Mouse (Mus musculus): ENCODE results near the gene Adam21. TPM values are rescaled to one million over a fixed set of nuclear protein-coding genes. Genes with fewer than 3 reads are reported as not detected.
"Not testable (repeated sequence)": the region's sequence is repeated elsewhere in the genome, so short reads cannot be mapped to it uniquely, and the experiment has no call there.

Adam21 gene
- polyA plus RNA-seq, 1 experiment from 2014 or later: 0.29 TPM

DNA sequence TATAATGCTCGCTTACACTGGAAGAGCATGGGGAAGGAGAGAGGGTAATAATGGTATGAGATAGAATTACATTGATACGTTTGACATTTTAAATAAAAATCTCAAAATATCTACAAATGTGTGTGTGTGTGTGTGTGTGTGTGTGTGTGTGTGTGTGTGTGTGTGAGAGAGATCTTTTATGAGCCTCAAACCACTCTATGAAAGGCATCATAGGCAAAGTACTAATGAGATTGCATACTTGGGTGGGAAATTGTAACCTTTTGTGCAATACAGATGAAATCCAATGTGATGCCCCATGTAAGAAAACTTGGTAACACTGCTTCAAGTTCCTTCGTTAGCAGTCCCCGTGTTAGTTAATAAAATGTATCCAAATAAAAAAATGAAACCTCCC is 35.2 kb downstream of the Adam21 start:
- 37% methylated on average over 4 of the region's 4 CpGs for WGBS
- Histone ChIP-seq H3K4me2 (replicated peaks) (peak overlapping the region; percentile 57), H3K9ac (peak overlapping the region; percentile 60), H3K36me3 (no peaks in the 10 kb centered on the region), H3K9me3 (no peaks in the 10 kb centered on the region), H3K4me1 (peaks cover 9% of the 10 kb centered on the region), H3K4me3 (peak overlapping the region; percentile 85), H3K27me3 (no peaks in the 10 kb centered on the region), H3K27ac (peak overlapping the region; percentile 67; the same call in 1 of the 2 replicates)
- no peak for ATAC-seq (ENCODE audit: insufficient number of reproducible peaks, insufficient read depth, low FRiP score, low TSS enrichment)

GRCm38 (mm10) chr12:81532316-81533028 is 35.8 kb downstream of the Adam21 start, which contains the start of the genes Gm20498 and Synj2bp:
TSS of gene Gm20498 (minus strand) at chr12:81532905.
TSS of gene Synj2bp (minus strand) at chr12:81532911.
- no peaks in the 10 kb centered on the region for H3K9me3 ChIP-seq
- peak; percentile 91 for ATAC-seq (ENCODE audit: insufficient number of reproducible peaks, insufficient read depth, low FRiP score, low TSS enrichment)
- WGBS: under 1% methylated on average over 46 of the region's 46 CpGs
- H3K4me3 ChIP-seq: peak within 1 kb of the TSS; percentile 85
- peak within 1 kb of the TSS; percentile 60 for H3K9ac ChIP-seq
- peaks cover 9% of the 10 kb centered on the region for H3K4me1 ChIP-seq
- H3K27me3 ChIP-seq: no peaks in the 10 kb centered on the region
- H3K4me2 ChIP-seq (replicated peaks): peak within 1 kb of the TSS; percentile 57
- peak within 1 kb of the TSS; percentile 67 for H3K27ac ChIP-seq
- no peaks in the 10 kb centered on the region for H3K36me3 ChIP-seq

DNA sequence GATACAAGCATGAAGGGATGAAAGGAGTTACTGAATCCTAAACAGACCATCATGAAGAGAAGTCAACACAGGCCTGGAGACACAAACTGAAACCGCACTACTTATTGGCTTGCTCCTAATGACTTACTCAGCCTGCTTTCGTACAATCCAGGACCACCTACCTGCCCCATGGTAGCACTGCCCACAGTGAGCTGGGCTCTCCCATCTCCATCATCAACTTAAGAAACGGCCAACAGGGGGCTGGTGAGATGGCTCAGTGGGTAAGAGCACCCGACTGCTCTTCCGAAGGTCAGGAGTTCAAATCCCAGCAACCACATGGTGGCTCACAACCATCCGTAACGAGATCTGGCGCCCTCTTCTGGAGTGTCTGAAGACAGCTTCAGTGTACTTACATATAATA is 37.7 kb downstream of the Adam21 start:
- ATAC-seq (ENCODE audit: insufficient number of reproducible peaks, insufficient read depth, low FRiP score, low TSS enrichment); H3K9me3 ChIP-seq; H3K4me3 ChIP-seq; H3K27ac ChIP-seq; H3K36me3 ChIP-seq; H3K4me1 ChIP-seq; H3K4me2 ChIP-seq (replicated peaks); H3K9ac ChIP-seq; H3K27me3 ChIP-seq: not testable (repeated sequence)
- 76% methylated on average over 7 of the region's 8 CpGs for WGBS

Other genes starting within 250 kb of the Adam21 start
- gene Slc8a3, start 235.3 kb downstream of the Adam21 start, polyA plus RNA-seq (2016; fragmentation: Nextera tagmentation; extraction: Ambion mirVana): 0.73 and 1.1 TPM in 2 replicates
- 0.19 and 0.22 TPM in 2 replicates for gene Gm4787, start 189.0 kb downstream of the Adam21 start, polyA plus RNA-seq (2016; fragmentation: Nextera tagmentation; extraction: Ambion mirVana)
- gene Adam4, start 146.5 kb downstream of the Adam21 start, polyA plus RNA-seq (2016; fragmentation: Nextera tagmentation; extraction: Ambion mirVana): 0.59 and 0.63 TPM in 2 replicates
- 121 and 127 TPM in 2 replicates for gene Cox16, start 83.3 kb downstream of the Adam21 start, polyA plus RNA-seq (2016; fragmentation: Nextera tagmentation; extraction: Ambion mirVana)
- gene Gm20498, start 35.6 kb downstream of the Adam21 start, polyA plus RNA-seq (2016; fragmentation: Nextera tagmentation; extraction: Ambion mirVana): 27.2 and 27.5 TPM in 2 replicates
- 40.5 and 41.2 TPM in 2 replicates for gene Synj2bp, start 35.6 kb downstream of the Adam21 start, polyA plus RNA-seq (2016; fragmentation: Nextera tagmentation; extraction: Ambion mirVana)
- 77.6 and 80.4 TPM in 2 replicates for gene Med6, start 26.5 kb upstream of the Adam21 start, polyA plus RNA-seq (2016; fragmentation: Nextera tagmentation; extraction: Ambion mirVana)
- 2.8 and 3.0 TPM in 2 replicates for gene Ttc9, start 62.8 kb upstream of the Adam21 start, polyA plus RNA-seq (2016; fragmentation: Nextera tagmentation; extraction: Ambion mirVana)
- 1.6 and 1.8 TPM in 2 replicates for gene Map3k9, start 212.7 kb upstream of the Adam21 start, polyA plus RNA-seq (2016; fragmentation: Nextera tagmentation; extraction: Ambion mirVana)